Mouse (Mus musculus): ENCODE measurements around the gene Vmn2r89. TPM values are rescaled to one million over a fixed set of nuclear protein-coding genes. Genes with fewer than 3 reads are reported as not detected.
"Not testable (repeated sequence)": the region's sequence is repeated elsewhere in the genome, so short reads cannot be mapped to it uniquely, and the experiment has no call there.

Gene Vmn2r89
- polyA plus RNA-seq (2016; fragmentation: Nextera tagmentation; extraction: Ambion mirVana): not detected in 2 replicates

GRCm38 (mm10) chr14:51451557-51451956, at the start of gene Vmn2r89:
TSS of gene Vmn2r89 (plus strand) at chr14:51451857.
- not testable (repeated sequence) for H3K4me2 ChIP-seq (replicated peaks); H3K9ac ChIP-seq; H3K4me3 ChIP-seq; H3K36me3 ChIP-seq; H3K9me3 ChIP-seq (replicated peaks); H3K4me1 ChIP-seq; H3K27ac ChIP-seq; ATAC-seq (ENCODE audit: low FRiP score); H3K27me3 ChIP-seq
- 73% methylated on average over 2 of the region's 2 CpGs for WGBS

- no peaks in the 10 kb centered on the region for H3K9me3 ChIP-seq (replicated peaks)
- no peak within 1 kb of the TSS for H3K4me2 ChIP-seq (replicated peaks)
- no peak for ATAC-seq (ENCODE audit: low FRiP score)
- WGBS: 81% methylated on average over 1 of the region's 1 CpGs
- no peak within 1 kb of the TSS for H3K27ac ChIP-seq
- no peaks in the 10 kb centered on the region for H3K27me3 ChIP-seq
- H3K9ac ChIP-seq: no peak within 1 kb of the TSS
- H3K36me3 ChIP-seq: no peaks in the 10 kb centered on the region
- no peak within 1 kb of the TSS for H3K4me3 ChIP-seq
- H3K4me1 ChIP-seq: no peaks in the 10 kb centered on the region
Observed at GRCm38 (mm10) chr14:51410520-51410919, 41.1 kb upstream of the Vmn2r89 start, which contains the start of gene Vmn2r88. TSS of gene Vmn2r88 (plus strand) at chr14:51410820.

GRCm38 (mm10) chr14:51423885-51424284, 27.8 kb upstream of the Vmn2r89 start:
- WGBS: 66% methylated on average over 2 of the region's 2 CpGs

GRCm38 (mm10) chr14:51430138-51430537, 21.5 kb upstream of the Vmn2r89 start:
- H3K27ac ChIP-seq; H3K9me3 ChIP-seq (replicated peaks); ATAC-seq (ENCODE audit: low FRiP score): not testable (repeated sequence)

More at GRCm38 (mm10) chr14:51423885-51424284, 27.8 kb upstream of the Vmn2r89 start:
- Histone ChIP-seq H3K4me3 (no peak overlapping the region), H3K4me2 (replicated peaks) (no peak overlapping the region), H3K4me1 (no peaks in the 10 kb centered on the region), H3K36me3 (no peaks in the 10 kb centered on the region), H3K9ac (no peak overlapping the region), H3K27ac (no peak overlapping the region), H3K9me3 (replicated peaks) (no peaks in the 10 kb centered on the region), H3K27me3 (no peaks in the 10 kb centered on the region)
- ATAC-seq (ENCODE audit: low FRiP score): no peak

GRCm38 (mm10) chr14:51434546-51434945, 17.1 kb upstream of the Vmn2r89 start:
- H3K9me3 ChIP-seq (replicated peaks): peaks cover 15% of the 10 kb centered on the region
- WGBS: 91% methylated on average over 16 of the region's 16 CpGs
- H3K4me2 ChIP-seq (replicated peaks): no peak overlapping the region
- H3K27me3 ChIP-seq: no peaks in the 10 kb centered on the region
- peak; percentile 52; the same call in 1 of the 2 replicates for ATAC-seq (ENCODE audit: low FRiP score)
- H3K4me1 ChIP-seq: no peaks in the 10 kb centered on the region
- no peak overlapping the region for H3K4me3 ChIP-seq
- no peak overlapping the region for H3K27ac ChIP-seq
- H3K9ac ChIP-seq: no peak overlapping the region
- no peaks in the 10 kb centered on the region for H3K36me3 ChIP-seq

More at GRCm38 (mm10) chr14:51430138-51430537, 21.5 kb upstream of the Vmn2r89 start:
- not testable (repeated sequence) for H3K27me3 ChIP-seq; H3K36me3 ChIP-seq; H3K4me3 ChIP-seq; H3K9ac ChIP-seq; H3K4me1 ChIP-seq; H3K4me2 ChIP-seq (replicated peaks)

GRCm38 (mm10) chr14:51435020-51435419, 16.6 kb upstream of the Vmn2r89 start:
- ATAC-seq (ENCODE audit: low FRiP score): peak; percentile 22; the same call in 1 of the 2 replicates
- Histone ChIP-seq H3K4me1 (no peaks in the 10 kb centered on the region), H3K27ac (no peak overlapping the region), H3K27me3 (no peaks in the 10 kb centered on the region), H3K9ac (no peak overlapping the region), H3K9me3 (replicated peaks) (peaks cover 15% of the 10 kb centered on the region), H3K36me3 (no peaks in the 10 kb centered on the region), H3K4me3 (no peak overlapping the region), H3K4me2 (replicated peaks) (no peak overlapping the region)
- 95% methylated on average over 26 of the region's 26 CpGs for WGBS

- Histone ChIP-seq H3K9ac (no peak overlapping the region), H3K9me3 (replicated peaks) (peaks cover 15% of the 10 kb centered on the region), H3K4me3 (no peak overlapping the region), H3K4me1 (no peaks in the 10 kb centered on the region), H3K4me2 (replicated peaks) (no peak overlapping the region), H3K27ac (no peak overlapping the region), H3K36me3 (no peaks in the 10 kb centered on the region), H3K27me3 (no peaks in the 10 kb centered on the region)
- WGBS: 73% methylated on average over 4 of the region's 4 CpGs
- ATAC-seq (ENCODE audit: low FRiP score): no peak
Observed at GRCm38 (mm10) chr14:51438955-51439354, 12.7 kb upstream of the Vmn2r89 start.

GRCm38 (mm10) chr14:51480278-51480677, 28.6 kb downstream of the Vmn2r89 start:
- not testable (repeated sequence) for H3K4me3 ChIP-seq; H3K4me2 ChIP-seq (replicated peaks); H3K9ac ChIP-seq; H3K36me3 ChIP-seq; H3K27ac ChIP-seq; H3K4me1 ChIP-seq; H3K9me3 ChIP-seq (replicated peaks); H3K27me3 ChIP-seq; ATAC-seq (ENCODE audit: low FRiP score)
- 89% methylated on average over 10 of the region's 10 CpGs for WGBS

- not testable (repeated sequence) for ATAC-seq (ENCODE audit: low FRiP score)
- 92% methylated on average over 12 of the region's 12 CpGs for WGBS
Observed at GRCm38 (mm10) chr14:51481332-51482015, 29.8 kb downstream of the Vmn2r89 start.

GRCm38 (mm10) chr14:51482051-51482715, 30.5 kb downstream of the Vmn2r89 start:
- Histone ChIP-seq H3K9ac (no peak overlapping the region), H3K4me1 (no peaks in the 10 kb centered on the region), H3K9me3 (replicated peaks) (no peaks in the 10 kb centered on the region), H3K4me2 (replicated peaks) (no peak overlapping the region), H3K27me3 (no peaks in the 10 kb centered on the region), H3K27ac (no peak overlapping the region), H3K4me3 (no peak overlapping the region), H3K36me3 (no peaks in the 10 kb centered on the region)
- WGBS: 85% methylated on average over 5 of the region's 5 CpGs
- ATAC-seq (ENCODE audit: low FRiP score): no peak

More at GRCm38 (mm10) chr14:51481332-51482015, 29.8 kb downstream of the Vmn2r89 start:
- not testable (repeated sequence) for H3K27ac ChIP-seq; H3K36me3 ChIP-seq; H3K4me1 ChIP-seq; H3K27me3 ChIP-seq; H3K4me2 ChIP-seq (replicated peaks); H3K4me3 ChIP-seq; H3K9me3 ChIP-seq (replicated peaks); H3K9ac ChIP-seq

GRCm38 (mm10) chr14:51482971-51483381, 31.3 kb downstream of the Vmn2r89 start:
- H3K27me3 ChIP-seq; H3K9ac ChIP-seq; H3K4me2 ChIP-seq (replicated peaks); ATAC-seq (ENCODE audit: low FRiP score); H3K9me3 ChIP-seq (replicated peaks); H3K4me1 ChIP-seq; H3K27ac ChIP-seq; H3K36me3 ChIP-seq; H3K4me3 ChIP-seq: not testable (repeated sequence)
- 81% methylated on average over 10 of the region's 10 CpGs for WGBS

- Histone ChIP-seq H3K9ac (no peak overlapping the region), H3K4me3 (no peak overlapping the region), H3K4me1 (no peaks in the 10 kb centered on the region), H3K36me3 (no peaks in the 10 kb centered on the region), H3K4me2 (replicated peaks) (no peak overlapping the region), H3K9me3 (replicated peaks) (no peaks in the 10 kb centered on the region), H3K27ac (no peak overlapping the region), H3K27me3 (no peaks in the 10 kb centered on the region)
- no peak for ATAC-seq (ENCODE audit: low FRiP score)
- 95% methylated on average over 1 of the region's 1 CpGs for WGBS
Observed at GRCm38 (mm10) chr14:51483671-51484070, 32.0 kb downstream of the Vmn2r89 start.

GRCm38 (mm10) chr14:51486111-51486510, 34.5 kb downstream of the Vmn2r89 start:
- Histone ChIP-seq H3K27ac (no peak overlapping the region), H3K9ac (no peak overlapping the region), H3K4me1 (no peaks in the 10 kb centered on the region), H3K27me3 (no peaks in the 10 kb centered on the region), H3K4me2 (replicated peaks) (no peak overlapping the region), H3K9me3 (replicated peaks) (no peaks in the 10 kb centered on the region), H3K36me3 (no peaks in the 10 kb centered on the region), H3K4me3 (no peak overlapping the region)
- WGBS: 88% methylated on average over 1 of the region's 1 CpGs
- ATAC-seq (ENCODE audit: low FRiP score): no peak
